8 mouse cellular contexts compared by ENCODE assay signal in the genomic region with DNA sequence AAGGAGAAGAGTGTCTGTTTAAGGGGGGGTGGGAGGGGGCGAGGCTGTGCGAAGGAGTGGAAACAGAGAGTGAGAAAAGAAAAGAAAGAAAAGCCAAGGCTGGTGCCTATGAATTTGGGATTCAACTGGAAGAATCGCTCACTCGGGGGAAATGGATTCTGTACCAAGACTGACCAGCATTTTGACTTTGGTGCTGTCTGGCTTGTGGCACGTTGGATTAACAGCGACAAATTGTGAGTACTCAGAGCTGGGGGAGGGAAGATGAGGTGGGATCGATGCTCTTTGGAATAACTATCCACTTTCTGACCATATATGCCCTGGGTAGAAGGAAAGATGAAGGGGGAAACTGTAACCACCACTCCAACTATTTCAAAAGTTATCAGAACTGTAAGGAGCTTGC. TPM values are rescaled to one million over a fixed set of nuclear protein-coding genes. Genes with fewer than 3 reads are reported as not detected.
A peak's percentile ranks its signal among the peaks of the same experiment; 100 is the strongest.
DNase-seq lines count a peak whose midpoint lies in the region; ATAC-seq and TF ChIP-seq lines count a peak whose summit lies in the region.

Gene Cntnap5b (plus strand): TSS at position 152 of the 400 bp plus-strand sequence.

- H3K9ac ChIP-seq in stomach, embryonic 14.5 days (replicated peaks; ENCODE audit: low read depth, low read length), result no peak within 1 kb of the TSS
- H3K9ac ChIP-seq in stomach, postnatal 0 days (ENCODE audit: low read length), result no peak within 1 kb of the TSS

- H3K27me3 ChIP-seq in heart, embryonic 10.5 days (ENCODE audit: insufficient read depth, poor library complexity, severe bottlenecking), result no peaks in the 10 kb centered on the region
- H3K27me3 ChIP-seq in stomach, embryonic 14.5 days (ENCODE audit: control insufficient read depth, insufficient read depth, low read length), result no peaks in the 10 kb centered on the region
- H3K27me3 ChIP-seq in stomach, postnatal 0 days (ENCODE audit: control insufficient read depth, insufficient read depth, low read length), result no peaks in the 10 kb centered on the region

- H3K4me3 ChIP-seq in heart, embryonic 10.5 days, result peak within 1 kb of the TSS; percentile 31
- no peak within 1 kb of the TSS for H3K4me3 ChIP-seq in stomach, embryonic 14.5 days (ENCODE audit: low read depth, low read length)
- H3K4me3 ChIP-seq in stomach, postnatal 0 days (ENCODE audit: low read depth, low read length), result no peak within 1 kb of the TSS

- no peaks in the 10 kb centered on the region for H3K36me3 ChIP-seq in heart, embryonic 10.5 days
- no peaks in the 10 kb centered on the region for H3K36me3 ChIP-seq in stomach, embryonic 14.5 days (ENCODE audit: control insufficient read depth, insufficient read depth, low read length)
- no peaks in the 10 kb centered on the region for H3K36me3 ChIP-seq in stomach, postnatal 0 days (ENCODE audit: control insufficient read depth, insufficient read depth, low read length)

- H3K9me3 ChIP-seq in heart, embryonic 10.5 days, result no peaks in the 10 kb centered on the region
- no peaks in the 10 kb centered on the region for H3K9me3 ChIP-seq in stomach, embryonic 14.5 days (ENCODE audit: control insufficient read depth, low read depth, low read length)
- H3K9me3 ChIP-seq in stomach, postnatal 0 days (ENCODE audit: control insufficient read depth, low read length), result no peaks in the 10 kb centered on the region

- TF ChIP-seq CTCF in stomach, postnatal 0 days (IDR thresholded peaks at IDR 0.05; ENCODE audit: low read depth), result no peak

- no peak for DNase-seq in heart, embryonic 10.5 days (ENCODE audit: low spot score)
- DNase-seq in heart, postnatal 36 days, result no peak
- DNase-seq in stomach, postnatal 0 days (ENCODE audit: low spot score), result no peak
- DNase-seq in left cerebral cortex, postnatal 25 days (ENCODE audit: low spot score in 2 of 2), result no peak
- DNase-seq in thymus, postnatal 25 days, result no peak
- DNase-seq in adrenal gland, adult 8-10 months, result no peak

- intact Hi-C loops in heart, postnatal 36 days (cut with DNase I), result no loop called here
- intact Hi-C loops in left cerebral cortex, postnatal 25 days (cut with DNase I), result loop anchor here (10.0 kb wide), 1 partner anchor 462 kb away; no protein-coding TSS in a partner anchor

- 30% methylated on average over 7 of the region's 7 CpGs for WGBS in heart, embryonic 10.5 days
- WGBS in stomach, embryonic 14.5 days, result 36% methylated on average over 7 of the region's 7 CpGs
- 27% methylated on average over 7 of the region's 7 CpGs for WGBS in stomach, postnatal 0 days

- H3K4me2 ChIP-seq in stomach, embryonic 14.5 days (replicated peaks; ENCODE audit: low read depth, low read length), result peak within 1 kb of the TSS; percentile 25; the same call in 1 of the 2 replicates
- H3K4me2 ChIP-seq in stomach, postnatal 0 days (replicated peaks; ENCODE audit: low read depth), result no peak within 1 kb of the TSS

- no peaks in the 10 kb centered on the region for H3K4me1 ChIP-seq in heart, embryonic 10.5 days
- H3K4me1 ChIP-seq in stomach, embryonic 14.5 days (ENCODE audit: control insufficient read depth, insufficient read depth, low read length), result no peaks in the 10 kb centered on the region
- no peaks in the 10 kb centered on the region for H3K4me1 ChIP-seq in stomach, postnatal 0 days (replicated peaks; ENCODE audit: control insufficient read depth, insufficient read depth)

- H3K27ac ChIP-seq in heart, embryonic 10.5 days, result no peak within 1 kb of the TSS
- no peak within 1 kb of the TSS for H3K27ac ChIP-seq in stomach, embryonic 14.5 days (ENCODE audit: low read length)
- H3K27ac ChIP-seq in stomach, postnatal 0 days (replicated peaks), result no peak within 1 kb of the TSS

- no peak for TF ChIP-seq EP300 in stomach, postnatal 0 days (optimal IDR thresholded peaks at IDR 0.05)

- no peak for ATAC-seq in stomach, embryonic 14.5 days (ENCODE audit: insufficient number of reproducible peaks, insufficient read depth, low FRiP score, low read depth)
- ATAC-seq in stomach, postnatal 0 days (ENCODE audit: low FRiP score, low TSS enrichment), result no peak
- ATAC-seq in megakaryocyte-erythroid progenitor cell, adult 5-6 weeks (replicated peaks; ENCODE audit: low FRiP score, low TSS enrichment, poor library complexity, severe bottlenecking), result no peak

RNA-seq across cellular contexts. Expression of gene Cntnap5b, which starts in this region (rescaled TPM):
- polyA plus RNA-seq in heart, embryonic 10.5 days (2016; fragmentation: Nextera tagmentation; extraction: Ambion mirVana), result not detected in 2 replicates
- under 1 TPM; 0.16 to 0.19 TPM for total RNA-seq in heart, postnatal 36 days (2021)
- not detected in 2 replicates for polyA plus RNA-seq in stomach, embryonic 14.5 days (2014; fragmentation: Nextera tagmentation; extraction: Ambion mirVana)
- polyA plus RNA-seq in stomach, postnatal 0 days (2015; fragmentation: Nextera tagmentation; extraction: Ambion mirVana), result 0.02 TPM in 1 of 2 replicates, not detected in the other
- total RNA-seq in left cerebral cortex, postnatal 25 days (2021), result 10 to 100 TPM; 18.5 to 20.1 TPM
- total RNA-seq in megakaryocyte-erythroid progenitor cell, adult 5-6 weeks (2014; fragmentation: Nextera tagmentation), result not detected in 2 replicates
- not detected in 2 replicates for total RNA-seq in megakaryocyte-erythroid progenitor cell, adult 5-6 weeks (2017)
- under 1 TPM; 0.24 to 0.52 (median 0.40) TPM for total RNA-seq in adrenal gland, adult 8-10 months (2022)

Comparison
In these comparisons a context has a peak if more than half of its experiments do, and no peak if none do; other contexts are left out.
1. RNA of gene Cntnap5b (total RNA-seq): 18.5 to 20.1 TPM in left cerebral cortex, postnatal 25 days; 0.24 to 0.52 TPM in adrenal gland, adult 8-10 months, 0.16 to 0.19 TPM in heart, postnatal 36 days and not detected in megakaryocyte-erythroid progenitor cell, adult 5-6 weeks; every median in the first group is over 10 times any median in the second.